Mouse (Mus musculus) cerebellum, adult 2 months (tissue): ENCODE results near the gene Gprc5b. TPM values are rescaled to one million over a fixed set of nuclear protein-coding genes. Genes with fewer than 3 reads are reported as not detected.

Source experiments
- DNase-seq, 2 experiments: peaks; one replicate each; pipeline ENCODE4 v3.0.0; 2021
- H3K27ac ChIP-seq: fragments of 200-500 bp; 2 replicates; pipeline ENCODE4 v1.5.1; 2012; ENCODE audit warnings: low read length, control low read depth, inconsistent platforms; ENCODE audit not compliant: insufficient read depth
- H3K27me3 ChIP-seq: fragments of 200-500 bp; 2 replicates; pipeline ENCODE4 v1.6.1; 2012; ENCODE audit warnings: inconsistent platforms, mild to moderate bottlenecking, low read length, moderate library complexity; ENCODE audit not compliant: control insufficient read depth, insufficient read depth
- H3K4me1 ChIP-seq: fragments of 200-500 bp; 2 replicates; pipeline ENCODE4 v1.6.1; 2011; ENCODE audit warnings: low read length; ENCODE audit not compliant: control insufficient read depth, insufficient read depth
- H3K4me3 ChIP-seq: fragments of 200-500 bp; replicated peaks from 2 replicates; pipeline ENCODE3; 2011; ENCODE audit warnings: mild to moderate bottlenecking, low read depth, low read length, control low read depth; ENCODE audit not compliant: insufficient read depth
- CTCF ChIP-seq: fragments of 200-500 bp; IDR thresholded peaks from 2 replicates; pipeline ENCODE4 v1.5.1; 2011; ENCODE audit warnings: low read depth, mild to moderate bottlenecking, control low read depth, low read length, moderate library complexity, borderline replicate concordance; ENCODE audit not compliant: insufficient read depth
- POLR2A ChIP-seq: fragments of 200-500 bp; IDR thresholded peaks from 2 replicates; pipeline ENCODE4 v1.6.1; 2011; ENCODE audit warnings: low read length, control low read depth, borderline replicate concordance; ENCODE audit not compliant: insufficient read depth
- WGBS: fragments of 180-500 bp; shearing (Covaris S2); methylation state at CpG from one replicate; pipeline ENCODE4 v1.1.7; 2018; 5-methylcytosine and 5-hydroxymethylcytosine counted together
- polyA plus RNA-seq: library from polyadenylated mRNA; depleted of rRNA; stranded (reverse); fragments of >200 nt; gene quantifications from 2 replicates; pipeline ENCODE4 v1.2.3, GENCODE M21; 2012

The Gprc5b gene
- polyA plus RNA-seq, 1 experiment = 347 TPM

DNA sequence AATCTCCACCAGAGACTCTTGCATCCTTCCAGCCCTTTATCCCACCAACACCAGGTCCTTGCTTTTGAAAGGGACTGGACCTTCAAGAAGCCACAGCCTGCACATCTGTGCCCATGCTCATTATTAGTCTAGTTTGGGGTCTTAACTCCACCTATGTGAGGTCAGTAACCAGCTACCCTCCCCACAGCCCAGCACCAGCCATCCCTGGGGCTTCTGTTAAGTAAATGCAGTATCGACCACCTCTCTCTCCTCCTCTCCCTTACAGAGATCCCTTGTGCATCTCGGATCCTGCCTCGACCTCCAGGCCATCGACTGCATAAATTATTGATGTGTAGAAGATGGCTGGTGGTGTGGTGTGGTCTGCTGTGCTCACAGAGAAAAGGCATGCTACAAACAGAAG, 8.6 kb downstream of the Gprc5b start:
- peaks cover 58% of the 10 kb centered on the region for H3K4me1 ChIP-seq
- TF ChIP-seq POLR2A (no peak), CTCF (no peak)
- no peak overlapping the region for H3K27ac ChIP-seq
- no peak for DNase-seq
- no peaks in the 10 kb centered on the region for H3K27me3 ChIP-seq
- 72% methylated on average over 4 of the region's 4 CpGs for WGBS
- no peak overlapping the region for H3K4me3 ChIP-seq

DNA sequence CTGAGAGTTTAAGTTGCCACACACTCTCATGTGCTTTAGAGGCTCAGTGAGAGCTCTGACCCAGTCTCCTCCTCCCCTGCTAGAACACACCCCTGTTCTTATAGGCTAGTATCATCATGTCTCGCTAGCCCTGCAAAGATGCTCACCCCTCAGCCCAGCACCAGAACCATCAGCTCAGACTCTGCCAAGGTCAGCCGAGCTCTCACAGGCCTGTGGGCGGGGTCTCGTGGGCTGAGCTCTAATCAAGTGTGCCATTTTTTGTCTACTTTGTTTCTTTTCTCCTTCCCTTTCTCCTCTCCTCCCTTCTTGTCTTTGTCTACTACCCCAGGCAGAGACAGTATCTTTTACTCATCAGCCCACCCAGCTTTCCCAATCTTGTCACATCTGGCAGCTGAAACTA, 9.2 kb downstream of the Gprc5b start:
- no peaks in the 10 kb centered on the region for H3K27me3 ChIP-seq
- no peak overlapping the region for H3K27ac ChIP-seq
- no peak for TF ChIP-seq POLR2A
- no peak for TF ChIP-seq CTCF
- H3K4me3 ChIP-seq = no peak overlapping the region
- H3K4me1 ChIP-seq = peaks cover 61% of the 10 kb centered on the region
- WGBS = 78% methylated on average over 4 of the region's 4 CpGs
- no peak for DNase-seq

DNA sequence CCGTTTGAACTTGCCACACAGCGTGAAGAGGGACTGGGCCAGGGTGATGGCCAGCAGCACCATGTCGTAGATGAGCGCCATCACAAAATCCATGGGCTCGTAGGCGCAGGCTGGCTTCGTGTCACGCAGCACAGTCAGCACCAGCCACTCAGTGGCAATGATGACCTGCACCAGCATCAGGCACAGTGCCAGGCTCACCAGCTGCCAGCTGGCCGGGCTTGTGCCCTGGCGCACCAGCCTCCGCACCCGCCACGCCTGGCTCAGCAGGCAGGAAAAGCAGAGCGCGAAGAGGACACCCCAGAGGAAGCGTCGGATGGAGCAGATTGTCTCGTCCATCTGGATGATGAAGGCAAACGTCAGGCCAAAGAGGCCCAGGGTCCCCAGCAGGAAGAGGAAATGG, 11.1 kb downstream of the Gprc5b start:
- Histone ChIP-seq H3K4me1 (peaks cover 67% of the 10 kb centered on the region), H3K4me3 (no peak overlapping the region), H3K27ac (peak overlapping the region; percentile 8; the same call in 1 of the 2 replicates), H3K27me3 (no peaks in the 10 kb centered on the region)
- DNase-seq = peak; percentile 95 to 96
- TF ChIP-seq CTCF = no peak
- TF ChIP-seq POLR2A = no peak
- WGBS = 5% methylated on average over 19 of the region's 19 CpGs

DNA sequence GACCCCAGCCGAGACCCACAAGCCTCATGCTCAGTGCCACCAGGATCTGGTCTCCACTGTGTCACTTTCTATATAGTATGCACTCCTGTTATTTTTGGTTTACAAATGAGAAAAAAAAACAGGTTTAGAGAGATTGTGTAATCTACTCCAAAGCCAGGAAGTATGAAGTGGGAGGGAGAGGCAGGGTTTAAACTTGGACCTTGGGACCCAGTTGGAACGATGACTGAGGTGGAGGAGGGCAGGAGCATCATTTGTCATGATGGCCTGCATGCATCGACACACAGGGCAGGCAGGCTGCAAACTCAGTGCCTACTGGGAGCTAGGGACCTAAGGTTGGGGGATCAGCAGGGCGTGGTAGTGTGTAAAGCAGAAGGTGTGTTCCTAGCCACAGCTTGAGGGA, 12.4 kb downstream of the Gprc5b start:
- Histone ChIP-seq H3K27ac (no peak overlapping the region), H3K4me3 (no peak overlapping the region), H3K27me3 (no peaks in the 10 kb centered on the region), H3K4me1 (peaks cover 74% of the 10 kb centered on the region)
- TF ChIP-seq CTCF = no peak
- no peak for TF ChIP-seq POLR2A
- WGBS = 57% methylated on average over 4 of the region's 4 CpGs
- DNase-seq = no peak

DNA sequence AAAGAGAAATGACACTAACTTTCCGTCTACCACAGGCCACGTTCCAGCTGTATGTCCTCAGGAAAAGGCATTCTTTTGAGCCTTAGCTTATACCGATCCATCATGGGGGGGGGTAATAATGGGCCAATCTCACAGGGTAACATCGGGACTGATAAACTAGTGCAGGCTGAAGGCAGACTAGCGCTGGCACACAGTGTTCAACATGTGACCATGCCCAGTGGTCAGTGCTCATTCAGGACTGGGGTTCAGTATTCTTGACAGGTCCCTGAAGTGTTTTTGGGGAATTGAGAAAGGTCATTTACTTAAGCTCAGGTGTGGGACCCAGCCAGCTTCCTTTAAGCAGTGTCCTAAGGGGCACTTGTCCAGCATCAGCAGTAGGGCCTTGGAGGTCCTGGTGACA, 13.2 kb downstream of the Gprc5b start:
- Histone ChIP-seq H3K4me1 (peaks cover 75% of the 10 kb centered on the region), H3K27me3 (no peaks in the 10 kb centered on the region), H3K4me3 (no peak overlapping the region), H3K27ac (peak overlapping the region; percentile 35; the same call in 1 of the 2 replicates)
- WGBS = 69% methylated on average over 5 of the region's 5 CpGs
- no peak for TF ChIP-seq CTCF
- TF ChIP-seq POLR2A = no peak
- DNase-seq = no peak

DNA sequence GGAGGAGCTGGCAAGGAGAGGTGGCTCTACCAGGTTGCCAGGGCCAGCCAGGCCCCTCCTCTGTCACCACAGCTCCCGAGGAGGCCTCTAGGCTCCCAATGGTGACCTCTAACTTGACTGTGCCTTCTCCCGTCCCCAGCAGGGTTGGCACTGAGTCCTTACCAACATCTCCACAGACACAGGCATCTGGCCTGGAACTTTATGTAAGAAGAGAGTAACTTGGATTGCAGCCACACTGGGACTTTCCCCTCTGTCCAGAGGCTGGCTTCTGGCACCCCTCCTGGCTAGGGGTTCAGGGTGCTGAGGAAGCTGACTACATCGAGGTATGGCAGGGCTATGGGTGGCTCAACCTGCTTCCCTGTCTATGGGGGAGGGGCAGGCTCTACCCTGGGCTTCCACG, 13.7 kb downstream of the Gprc5b start:
- Histone ChIP-seq H3K27me3 (no peaks in the 10 kb centered on the region), H3K4me3 (no peak overlapping the region), H3K27ac (peak overlapping the region; percentile 35; the same call in 1 of the 2 replicates), H3K4me1 (peaks cover 79% of the 10 kb centered on the region)
- no peak for TF ChIP-seq POLR2A
- WGBS = 21% methylated on average over 4 of the region's 4 CpGs
- DNase-seq = peak; percentile 47 to 56

DNA sequence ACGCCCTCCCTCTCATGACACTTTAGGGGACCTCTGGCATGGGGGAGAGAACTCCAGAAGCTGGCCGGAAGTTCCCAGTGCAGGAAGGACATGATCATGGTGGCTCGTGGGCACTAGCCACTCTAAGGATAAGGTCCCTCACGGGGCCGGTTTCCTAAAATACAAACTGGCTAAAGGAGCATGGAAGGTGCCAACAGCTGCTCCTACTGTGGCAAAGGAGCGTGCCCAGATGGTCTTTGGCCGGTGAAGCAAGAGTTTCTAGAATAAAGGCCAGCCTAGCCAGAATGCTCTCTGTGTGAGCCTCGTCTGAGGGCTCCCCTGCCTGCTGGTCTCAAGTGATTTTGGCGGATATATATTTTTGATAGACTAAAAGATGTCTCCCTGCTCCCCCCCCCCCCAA, 15.3 kb downstream of the Gprc5b start:
- H3K4me3 ChIP-seq = no peak overlapping the region
- peak; percentile 85 to 93 for DNase-seq
- 6% methylated on average over 9 of the region's 9 CpGs for WGBS
- TF ChIP-seq POLR2A = no peak
- TF ChIP-seq CTCF = no peak
- peak overlapping the region; percentile 52 for H3K27ac ChIP-seq
- H3K4me1 ChIP-seq = peaks cover 84% of the 10 kb centered on the region
- H3K27me3 ChIP-seq = no peaks in the 10 kb centered on the region

DNA sequence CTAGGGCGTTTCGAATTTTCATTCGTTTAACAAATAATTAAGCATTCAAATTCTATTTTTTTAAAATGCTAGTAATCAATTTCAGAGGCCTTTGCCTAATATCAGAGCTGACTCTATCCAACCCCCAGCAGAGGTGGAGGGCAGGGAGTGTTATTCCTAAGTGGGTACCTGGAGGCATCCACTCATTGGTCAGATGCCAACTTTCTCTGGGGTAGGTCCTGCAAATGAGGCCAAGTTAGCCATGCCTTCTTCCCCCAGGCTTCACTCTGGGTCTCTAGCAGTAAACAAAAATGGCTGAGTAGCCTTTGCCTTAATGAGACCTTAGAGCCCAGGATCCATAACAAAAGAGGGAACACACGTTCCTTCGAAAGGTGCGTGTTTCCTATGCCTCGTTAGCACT, 15.9 kb downstream of the Gprc5b start:
- TF ChIP-seq POLR2A = no peak
- TF ChIP-seq CTCF = no peak
- WGBS = 51% methylated on average over 7 of the region's 7 CpGs
- Histone ChIP-seq H3K4me3 (no peak overlapping the region), H3K27me3 (no peaks in the 10 kb centered on the region), H3K27ac (peak overlapping the region; percentile 52; the same call in 1 of the 2 replicates), H3K4me1 (peaks cover 80% of the 10 kb centered on the region)
- peak; percentile 40 to 54 for DNase-seq

DNA sequence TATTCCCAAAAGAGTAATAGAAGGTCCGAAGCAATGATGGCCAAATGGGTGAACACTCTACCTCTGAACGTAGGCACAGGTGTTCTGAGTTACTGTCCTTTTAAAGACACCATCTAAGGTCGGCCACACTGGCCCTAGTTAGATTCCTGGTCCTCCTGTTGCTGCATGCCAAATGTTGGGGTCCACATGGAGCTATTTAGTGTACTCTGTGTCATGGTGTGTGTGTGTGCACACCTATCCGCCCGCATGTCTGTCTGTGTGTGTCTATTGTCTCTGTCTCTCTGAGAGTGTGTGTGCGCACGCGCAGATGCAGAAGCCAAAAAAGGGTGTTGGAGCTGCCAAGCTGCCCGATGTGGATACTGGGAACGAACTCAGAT, 17.9 kb downstream of the Gprc5b start:
- Histone ChIP-seq H3K4me3 (no peak overlapping the region), H3K4me1 (peaks cover 79% of the 10 kb centered on the region), H3K27me3 (no peaks in the 10 kb centered on the region), H3K27ac (peak overlapping the region; percentile 31; the same call in 1 of the 2 replicates)
- TF ChIP-seq POLR2A (no peak), CTCF (no peak)
- WGBS = 53% methylated on average over 10 of the region's 10 CpGs
- DNase-seq = no peak
